Mouse (Mus musculus) MEL-GATA-1-ER (cell line): ENCODE data around the gene Ank3.
"Not testable (repeated sequence)": the region's sequence is repeated elsewhere in the genome, so short reads cannot be mapped to it uniquely, and the experiment has no call there.

Source experiments
- DNase-seq: peaks from one replicate; pipeline ENCODE4 v3.0.0-alpha.2; 2012; ENCODE audit warnings: low read depth; ENCODE audit errors: extremely low read depth

The Ank3 gene

GRCm38 (mm10) chr10:69889779-69890178, 491.2 kb downstream of the Ank3 start:
- no peak for DNase-seq

GRCm38 (mm10) chr10:69890389-69890985, 491.9 kb downstream of the Ank3 start:
- DNase-seq, result no peak

- no peak for DNase-seq
These were observed 493.6 kb downstream of the Ank3 start for GRCm38 (mm10) chr10:69892162-69892561.

DNA sequence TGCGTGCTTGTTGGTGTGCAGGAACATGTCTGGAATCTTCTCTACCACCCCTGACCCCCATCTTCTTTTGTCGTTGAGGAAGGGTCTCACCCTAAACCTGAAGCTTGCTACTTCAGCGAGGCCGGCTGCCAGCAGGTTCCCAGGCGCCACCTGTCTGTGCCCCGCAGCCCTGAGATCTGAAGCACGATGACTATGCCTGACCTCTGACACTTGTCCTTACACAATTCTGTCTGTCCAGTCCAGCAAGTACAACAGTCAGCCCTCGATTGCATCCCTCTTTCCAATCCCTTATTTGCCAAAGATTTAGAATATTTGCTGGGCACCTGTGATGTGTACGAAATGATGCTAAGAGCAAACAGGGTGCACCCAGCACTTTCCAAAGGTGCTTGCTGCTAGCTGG, 497.0 kb downstream of the Ank3 start:
- DNase-seq, result no peak

GRCm38 (mm10) chr10:69897927-69898326, 499.4 kb downstream of the Ank3 start:
- DNase-seq, result no peak

DNA sequence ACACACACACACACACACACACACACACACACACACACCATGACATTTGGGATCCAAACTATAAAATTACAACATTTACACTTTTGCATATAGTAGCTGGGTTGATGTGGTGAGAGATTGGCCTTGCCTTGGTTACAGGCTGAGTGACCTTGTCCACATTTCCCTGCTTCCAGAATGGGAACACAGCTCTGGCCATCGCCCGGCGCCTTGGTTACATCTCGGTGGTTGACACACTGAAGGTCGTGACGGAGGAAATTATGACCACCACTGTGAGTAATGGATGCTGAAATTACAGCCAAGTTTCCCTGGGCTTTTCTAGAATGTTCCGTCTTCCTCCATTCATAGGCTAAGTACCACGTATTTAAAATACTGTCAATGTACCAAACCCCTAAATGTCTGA, 500.2 kb downstream of the Ank3 start:
- no peak for DNase-seq

DNA sequence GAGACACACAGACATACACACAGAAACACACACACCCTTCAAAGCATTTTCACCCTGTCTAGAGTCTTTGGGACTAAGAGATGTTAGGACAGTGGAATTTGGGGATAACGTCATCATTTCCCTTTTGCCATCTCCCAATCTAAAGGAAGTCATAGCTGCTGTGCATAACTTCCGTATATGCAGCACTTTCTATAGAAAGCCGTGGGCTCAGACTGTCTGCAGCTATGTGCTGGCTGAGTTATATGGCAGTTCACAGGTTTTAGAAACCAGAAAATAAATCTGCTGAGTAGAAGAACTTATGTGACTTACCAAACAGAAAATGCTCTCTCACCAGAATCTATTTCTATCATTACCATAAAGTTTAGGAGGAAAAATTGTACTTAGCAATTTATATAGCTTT, 501.2 kb downstream of the Ank3 start:
- no peak for DNase-seq

GRCm38 (mm10) chr10:69902024-69902423, 503.5 kb downstream of the Ank3 start:
- DNase-seq, result no peak

- DNase-seq, result no peak
These were observed 505.7 kb downstream of the Ank3 start for GRCm38 (mm10) chr10:69904321-69904720.

DNA sequence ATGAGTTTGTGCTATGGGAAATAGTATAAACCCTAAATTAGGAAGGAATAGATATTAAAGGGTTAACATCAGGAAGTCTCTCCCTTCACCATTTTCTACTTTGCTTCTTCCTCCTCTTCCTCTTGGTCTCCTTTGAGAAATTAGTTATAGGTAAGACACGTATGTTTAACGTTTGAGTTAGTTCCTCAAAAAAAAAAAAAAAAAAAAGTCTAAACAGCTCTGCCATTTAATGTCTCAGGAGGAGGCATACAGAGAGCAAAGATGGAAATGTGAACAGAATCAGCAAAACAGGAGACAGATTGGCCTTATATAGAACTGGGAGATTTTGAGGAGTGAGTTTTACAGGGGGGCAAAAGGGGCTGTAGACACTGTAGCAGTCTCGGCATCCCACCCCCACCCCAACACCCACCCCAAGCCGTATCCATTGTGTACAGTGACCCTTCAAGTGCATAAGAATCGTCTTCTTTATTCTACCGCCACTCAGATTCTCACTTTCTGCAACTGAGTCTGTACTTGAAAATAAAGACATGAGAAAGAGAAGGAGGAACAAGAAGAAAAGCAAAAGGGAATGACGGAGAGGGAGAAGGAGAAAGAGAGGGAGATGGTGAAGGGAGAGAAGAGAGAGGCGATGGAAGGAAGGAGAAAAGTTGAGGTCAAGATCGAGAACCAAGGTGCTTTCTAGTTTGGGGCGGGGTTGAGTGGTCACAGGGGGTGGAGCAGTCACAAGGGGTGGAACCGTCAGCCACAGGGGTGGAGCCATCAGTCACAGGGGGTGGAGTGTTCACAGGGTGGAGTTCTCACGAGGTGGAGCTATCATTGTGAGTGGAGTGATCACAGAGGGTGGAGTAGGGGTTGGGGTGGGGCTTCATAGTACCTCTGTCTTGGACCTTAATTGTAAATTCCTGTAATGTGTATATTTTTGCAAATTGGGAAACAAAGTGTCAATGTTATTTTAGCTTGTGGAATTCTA, 509.5 kb downstream of the Ank3 start:
- DNase-seq, result peak; percentile 76

DNA sequence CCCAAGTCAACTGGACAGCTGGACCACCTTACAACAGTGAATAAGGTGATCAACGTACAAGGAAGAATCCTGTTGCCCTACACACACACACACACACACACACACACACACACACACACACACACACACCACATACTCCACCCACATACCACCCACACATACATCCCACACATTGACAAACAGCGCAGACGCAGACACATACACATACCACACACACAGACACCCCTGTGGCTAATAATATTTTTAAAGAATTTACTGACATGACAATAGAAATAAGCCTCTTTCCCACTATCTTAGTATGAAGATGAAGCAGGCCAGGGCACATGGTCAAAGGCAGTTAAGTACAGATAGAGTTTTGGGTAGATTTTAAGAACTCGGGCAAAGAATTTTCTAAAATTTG, 511.3 kb downstream of the Ank3 start:
- no peak for DNase-seq

GRCm38 (mm10) chr10:69910304-69910703, 511.7 kb downstream of the Ank3 start:
- DNase-seq, result peak; percentile 84

- DNase-seq, result not testable (repeated sequence)
These were observed 512.2 kb downstream of the Ank3 start for GRCm38 (mm10) chr10:69910726-69911125.

- DNase-seq, result no peak
These were observed 517.0 kb downstream of the Ank3 start for GRCm38 (mm10) chr10:69915566-69915965.

- DNase-seq, result no peak
These were observed 517.6 kb downstream of the Ank3 start for GRCm38 (mm10) chr10:69916205-69916604.

DNA sequence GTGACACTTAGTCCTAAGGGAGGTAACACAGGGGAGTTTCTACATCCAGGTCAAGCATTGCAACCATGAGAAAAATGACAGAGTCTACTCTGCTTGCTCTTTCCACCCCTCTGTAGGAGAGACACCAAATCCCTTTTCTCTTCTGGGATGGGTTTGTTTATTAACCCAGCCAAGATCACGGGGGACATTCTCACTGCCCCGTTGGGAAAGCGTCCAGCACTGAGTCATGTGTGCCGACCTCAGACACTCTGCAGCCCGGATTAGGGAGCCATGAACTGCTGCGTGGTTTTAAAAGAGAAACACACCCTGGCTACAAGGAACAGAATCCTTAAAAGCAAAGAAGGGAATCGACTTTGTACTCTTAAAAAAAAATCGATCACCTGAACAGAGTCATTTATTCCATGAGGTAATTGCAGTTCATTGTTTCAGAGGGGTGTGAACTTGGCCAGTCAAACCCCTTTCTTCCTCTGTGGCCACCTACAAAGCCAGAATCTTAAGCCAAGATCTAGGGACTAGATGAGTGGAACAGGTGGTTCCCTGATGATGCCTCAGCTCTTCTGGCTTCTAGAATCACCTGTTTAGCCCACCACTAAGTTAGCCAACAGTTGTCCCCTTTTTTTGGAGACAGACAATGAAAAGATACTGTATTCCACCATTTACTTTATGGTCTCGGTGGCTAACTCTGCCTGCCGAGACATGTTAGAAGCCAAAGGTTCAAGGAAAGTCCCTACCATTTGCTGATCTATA, 518.3 kb downstream of the Ank3 start:
- no peak for DNase-seq

- no peak for DNase-seq
These were observed 519.1 kb downstream of the Ank3 start for GRCm38 (mm10) chr10:69917711-69918110.

GRCm38 (mm10) chr10:69918461-69919151, 520.0 kb downstream of the Ank3 start:
- DNase-seq, result peak; percentile 67

GRCm38 (mm10) chr10:69919152-69919492, 520.5 kb downstream of the Ank3 start:
- DNase-seq, result no peak

DNA sequence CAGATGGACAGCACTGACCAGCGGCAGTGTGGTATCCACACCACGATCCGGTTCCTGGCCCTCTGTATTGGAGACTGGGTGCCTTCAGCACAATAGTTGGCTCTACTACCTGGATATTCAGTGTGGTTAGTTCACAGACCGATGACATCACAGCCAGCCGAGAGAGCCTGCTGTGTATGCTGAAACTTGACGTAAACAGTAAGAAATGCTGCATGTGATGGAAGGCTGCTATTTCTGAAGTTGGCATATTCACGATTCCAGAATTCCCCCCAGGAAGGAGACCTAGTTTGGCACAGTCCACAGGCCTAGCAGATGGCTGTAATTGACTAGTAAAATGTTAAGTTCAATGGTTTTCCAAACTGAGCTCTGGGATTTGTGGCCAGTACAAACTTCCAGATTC, 521.2 kb downstream of the Ank3 start:
- no peak for DNase-seq

- no peak for DNase-seq
These were observed 523.5 kb downstream of the Ank3 start for GRCm38 (mm10) chr10:69922076-69922475.
